Mouse (Mus musculus) erythroblast, embryonic 14.5 days (primary cell): Measurements from ENCODE around the gene Preb.

Source experiments
- GATA1 ChIP-seq: IDR thresholded peaks from 2 replicates; pipeline ENCODE4 v1.6.1; 2012; ENCODE audit warnings: low read length, inconsistent platforms, mixed read lengths
- TAL1 ChIP-seq: IDR thresholded peaks from 3 replicates; pipeline ENCODE4 v1.6.1; 2012; ENCODE audit warnings: low read length, inconsistent platforms, mixed read lengths

GRCm38 (mm10) chr5:31004184-31004583 is 44.0 kb upstream of the Preb start:
- no peak for TF ChIP-seq GATA1
- no peak for TF ChIP-seq TAL1
